Mouse (Mus musculus) c-Kit-positive CD71-positive TER-119-positive erythroid progenitor cells, embryonic 14.5 days (primary cell): Measurements from ENCODE around the gene Zbtb4.

ENCODE experiments used
- DNase-seq: peaks from one replicate; pipeline ENCODE4 v3.0.0-alpha.2; 2013; ENCODE audit warnings: low spot score

Gene Zbtb4

DNA sequence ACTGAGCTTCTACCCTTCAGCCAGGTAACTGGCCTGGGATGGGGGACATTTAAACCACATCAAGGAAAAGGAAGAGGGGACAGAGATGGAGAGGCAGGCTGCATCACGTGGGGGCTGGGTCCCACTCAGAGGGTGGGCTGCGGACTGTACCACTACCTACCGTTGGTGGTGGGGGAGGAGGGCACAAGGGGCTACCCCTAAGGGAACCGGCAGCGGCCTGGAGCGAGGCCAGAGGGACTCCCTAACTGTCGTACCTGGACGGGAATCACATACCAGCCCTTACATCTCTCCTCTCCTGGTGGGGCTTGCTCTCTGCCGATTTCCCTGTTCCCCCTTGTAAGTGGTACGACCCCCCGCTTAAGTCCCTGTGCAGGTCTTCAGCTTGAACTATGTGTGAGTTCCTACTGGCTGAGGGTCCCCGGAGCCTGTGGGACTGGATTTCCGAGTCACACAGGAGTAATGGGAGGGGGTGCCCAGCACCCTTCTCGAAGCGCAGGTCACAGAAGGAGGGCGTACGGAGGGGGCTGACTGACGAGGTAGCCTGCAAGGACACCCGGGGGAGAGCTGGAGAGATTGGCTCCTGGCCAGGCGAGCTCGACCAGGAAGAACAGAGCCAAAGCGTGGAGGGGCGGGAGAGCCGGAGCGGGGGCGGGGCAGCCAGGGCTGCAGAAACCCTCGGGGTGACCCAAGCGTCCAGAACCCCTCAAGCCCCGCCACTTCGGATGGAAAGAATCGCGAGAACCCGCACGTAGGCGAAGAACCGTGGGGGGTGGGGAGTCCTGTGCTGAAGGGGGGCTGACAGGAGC, 34.9 kb downstream of the Zbtb4 start:
- DNase-seq, result no peak

- no peak for DNase-seq
Measured at GRCm38 (mm10) chr11:69801379-69801977, 35.8 kb downstream of the Zbtb4 start, which contains the start of gene Fgf11. Gene Fgf11, minus strand, starts transcription at chr11:69801857.

GRCm38 (mm10) chr11:69802648-69803105, 37.0 kb downstream of the Zbtb4 start:
- DNase-seq, result no peak

DNA sequence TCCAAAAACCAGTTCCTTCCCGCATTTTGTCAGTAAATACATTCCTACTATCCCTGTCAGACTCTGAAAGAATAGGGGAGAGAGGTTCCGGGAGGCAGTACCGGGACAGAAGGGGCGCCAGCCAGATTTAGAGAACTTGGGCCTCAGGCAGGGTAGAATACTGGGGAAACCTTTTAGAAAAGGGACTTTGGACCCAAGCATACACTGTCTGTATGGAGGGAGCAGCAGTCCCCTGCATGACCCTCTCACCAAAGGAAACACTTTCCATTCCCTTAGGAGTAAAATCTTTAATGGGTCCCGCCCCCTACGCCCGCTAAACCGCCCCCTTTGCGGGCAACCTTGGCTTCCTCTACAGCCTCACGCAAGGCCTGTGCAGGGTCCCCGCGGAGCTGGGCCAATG, 37.6 kb downstream of the Zbtb4 start:
- no peak for DNase-seq

DNA sequence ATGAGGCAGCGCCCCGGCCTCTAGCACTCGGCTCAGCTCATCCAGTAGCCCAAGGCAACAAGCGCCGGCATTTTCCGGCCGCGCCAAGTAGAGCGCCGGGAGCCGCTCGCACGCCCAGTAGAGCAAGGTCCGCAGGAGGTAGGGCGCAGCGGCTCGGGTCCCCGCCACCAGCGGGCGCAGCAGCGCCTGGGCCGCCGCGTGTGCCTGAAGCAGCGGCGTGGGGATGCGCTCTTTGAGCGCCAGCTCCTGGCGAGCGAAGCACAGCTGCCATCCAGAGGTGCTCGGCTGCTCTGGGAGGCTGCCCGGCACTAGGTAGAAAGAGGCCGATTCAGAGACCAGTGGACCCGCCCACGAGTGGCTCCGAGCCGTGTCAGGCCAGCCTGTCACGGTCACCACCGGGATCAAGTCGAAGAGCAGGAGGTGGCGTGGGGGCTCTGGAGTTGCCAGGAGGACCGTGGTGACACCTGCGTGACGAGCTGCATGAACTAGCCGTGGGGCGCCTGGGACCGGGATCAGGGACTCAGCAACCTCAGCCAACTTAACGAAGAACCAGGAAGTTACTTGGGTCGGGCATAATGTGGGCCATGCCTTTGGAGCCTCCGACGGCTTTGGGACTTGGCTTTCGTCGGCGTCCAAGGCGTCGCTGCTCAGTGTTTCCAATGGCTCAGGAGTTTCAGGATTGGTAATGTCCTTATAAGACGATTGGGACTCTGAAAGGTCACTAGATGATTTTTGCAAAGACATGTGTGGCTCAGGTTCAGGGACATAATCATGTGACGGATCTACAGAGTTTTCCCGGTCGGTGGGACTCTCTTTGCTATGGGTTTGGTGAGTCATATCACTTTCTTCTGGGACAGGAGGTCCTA, 38.3 kb downstream of the Zbtb4 start:
- peak; percentile 38 for DNase-seq

- no peak for DNase-seq
Measured at GRCm38 (mm10) chr11:69804652-69804940, 38.9 kb downstream of the Zbtb4 start.

GRCm38 (mm10) chr11:69804972-69805909, 39.5 kb downstream of the Zbtb4 start, which contains the start of gene Tmem102:
Gene Tmem102, minus strand, starts transcription at chr11:69805624.
- no peak for DNase-seq

- DNase-seq, result no peak
Measured at GRCm38 (mm10) chr11:69806378-69806777, 40.7 kb downstream of the Zbtb4 start.

DNA sequence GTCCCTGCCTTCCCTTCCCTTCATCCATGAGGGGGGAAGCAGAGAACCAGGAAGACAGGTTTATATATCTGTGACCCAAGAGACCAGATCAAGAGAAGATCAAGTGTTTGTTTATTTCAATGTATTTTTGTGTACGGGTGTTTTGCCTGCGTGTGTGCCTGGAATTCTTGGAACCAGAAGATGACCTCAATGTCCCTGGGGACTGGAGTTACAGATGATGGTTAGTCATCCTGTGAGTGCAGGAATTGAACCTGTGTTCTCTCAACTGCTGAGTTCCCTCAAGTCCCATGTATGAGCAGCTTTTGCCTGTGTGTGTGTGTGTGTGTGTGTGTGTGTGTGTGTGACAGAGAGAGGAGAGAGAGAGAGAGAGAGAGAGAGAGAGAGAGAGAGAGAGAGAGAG, 41.9 kb downstream of the Zbtb4 start:
- no peak for DNase-seq

DNA sequence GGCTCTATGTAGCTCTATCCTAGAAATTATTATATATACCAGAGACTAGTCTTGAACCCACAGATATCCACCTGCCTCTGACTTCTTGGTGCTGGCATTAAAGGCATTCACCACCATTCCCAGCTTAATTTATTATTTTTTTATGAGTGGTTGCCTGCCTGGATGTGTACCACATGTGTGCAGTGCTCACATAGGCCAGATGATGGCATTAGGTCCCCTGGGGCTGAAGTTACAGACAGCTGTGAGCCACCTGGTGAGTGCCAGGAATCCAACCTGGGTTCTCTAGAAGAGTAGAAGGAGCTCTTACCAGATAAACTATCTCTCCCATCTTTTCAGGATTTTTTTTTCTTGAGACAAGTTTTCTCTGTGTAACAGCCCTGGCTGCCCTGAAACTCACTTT, 44.6 kb downstream of the Zbtb4 start:
- no peak for DNase-seq

- DNase-seq, result no peak
Measured at GRCm38 (mm10) chr11:69815155-69815554, 49.4 kb downstream of the Zbtb4 start, which contains the start of gene Gm39566. Gene Gm39566, minus strand, starts transcription at chr11:69815298.

DNA sequence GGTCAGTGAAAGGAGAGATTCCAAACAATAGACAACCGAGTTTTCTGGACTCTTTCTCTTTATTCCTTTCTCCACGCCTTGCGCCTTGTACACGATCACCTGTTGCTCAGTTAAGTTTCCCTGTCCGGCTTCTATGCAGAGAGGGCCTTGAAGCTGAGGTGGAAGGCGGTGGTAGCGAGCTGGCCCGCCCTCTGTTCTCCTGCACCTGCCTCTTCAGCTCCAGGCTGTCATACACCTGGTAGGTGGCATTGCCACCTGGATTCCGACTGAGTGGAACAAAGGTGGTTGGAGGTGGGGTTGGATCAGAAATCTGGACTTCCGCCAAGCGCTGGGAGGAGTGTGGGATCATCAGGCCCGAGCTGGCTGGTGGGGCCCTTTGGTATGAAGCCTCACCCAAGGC, 50.8 kb downstream of the Zbtb4 start:
- no peak for DNase-seq

DNA sequence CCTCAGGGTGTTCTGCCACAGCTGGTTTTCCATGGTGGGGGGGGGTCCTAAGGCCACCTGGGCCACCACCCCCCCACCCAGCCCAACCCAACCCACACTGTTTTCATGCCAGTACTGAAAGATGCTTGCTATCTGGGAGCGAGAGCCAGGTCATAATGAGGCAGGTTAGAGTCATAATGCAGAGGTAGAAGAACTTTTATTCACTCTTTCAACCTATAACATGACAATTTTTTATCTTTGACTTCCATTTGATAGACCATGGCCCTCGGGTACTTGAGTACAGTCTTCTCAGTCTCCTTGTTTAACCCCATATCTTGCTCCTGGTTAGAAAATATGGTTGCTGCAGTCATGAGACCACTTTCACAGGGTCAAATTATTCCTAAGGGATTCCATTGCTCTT, 52.7 kb downstream of the Zbtb4 start, which contains the start of gene Spem2:
Gene Spem2 (minus strand): TSS at position 101 of the 400 bp plus-strand sequence.
- no peak for DNase-seq

- no peak for DNase-seq
Measured at GRCm38 (mm10) chr11:69818871-69819270, 53.2 kb downstream of the Zbtb4 start.

DNA sequence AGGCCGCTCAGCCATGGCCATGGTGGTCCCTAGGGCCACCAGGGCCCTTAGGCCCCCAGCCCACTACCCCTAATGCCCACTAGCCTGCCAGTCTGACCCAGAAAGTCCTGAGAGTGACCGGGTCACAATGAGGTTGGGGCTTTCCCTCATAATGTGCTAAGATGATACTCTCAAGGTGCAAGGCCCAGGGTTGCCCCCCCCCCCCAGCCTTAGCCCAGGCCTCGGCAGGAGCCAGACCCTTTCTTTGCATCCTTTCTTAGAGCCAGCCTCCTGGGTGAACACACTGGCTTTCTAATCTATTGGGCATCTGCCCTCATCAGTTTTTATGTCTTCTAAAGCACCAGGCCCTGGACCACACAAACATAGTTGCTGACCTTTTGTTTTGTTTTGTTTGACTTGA, 56.4 kb downstream of the Zbtb4 start, which contains the start of gene Spem1:
Gene Spem1 (minus strand): TSS at position 101 of the 400 bp plus-strand sequence.
- no peak for DNase-seq

GRCm38 (mm10) chr11:69823456-69823855, 57.7 kb downstream of the Zbtb4 start:
- no peak for DNase-seq

- DNase-seq, result no peak
Measured at GRCm38 (mm10) chr11:69828832-69829231, 63.1 kb downstream of the Zbtb4 start.

DNA sequence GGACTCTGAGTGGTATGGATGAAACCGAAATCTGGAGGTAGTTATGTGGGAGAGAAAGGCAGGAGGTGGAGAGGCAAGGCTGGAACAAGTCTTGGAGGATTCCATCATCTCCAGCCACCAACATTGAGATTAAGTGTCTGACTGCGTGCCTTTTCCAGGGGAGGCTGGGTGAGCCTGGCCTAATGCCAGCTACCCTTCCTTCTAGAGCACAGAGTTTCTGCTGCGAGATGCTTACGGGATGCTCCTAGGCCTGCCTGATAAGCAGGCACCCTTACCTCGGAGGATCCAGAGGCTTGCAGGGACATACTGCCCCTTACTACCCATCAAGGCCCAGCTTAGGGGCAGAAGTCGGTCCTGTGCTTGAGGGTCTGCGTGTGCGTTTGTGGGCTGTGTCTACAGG, 67.8 kb downstream of the Zbtb4 start:
- DNase-seq, result no peak
